In the genomic region with DNA sequence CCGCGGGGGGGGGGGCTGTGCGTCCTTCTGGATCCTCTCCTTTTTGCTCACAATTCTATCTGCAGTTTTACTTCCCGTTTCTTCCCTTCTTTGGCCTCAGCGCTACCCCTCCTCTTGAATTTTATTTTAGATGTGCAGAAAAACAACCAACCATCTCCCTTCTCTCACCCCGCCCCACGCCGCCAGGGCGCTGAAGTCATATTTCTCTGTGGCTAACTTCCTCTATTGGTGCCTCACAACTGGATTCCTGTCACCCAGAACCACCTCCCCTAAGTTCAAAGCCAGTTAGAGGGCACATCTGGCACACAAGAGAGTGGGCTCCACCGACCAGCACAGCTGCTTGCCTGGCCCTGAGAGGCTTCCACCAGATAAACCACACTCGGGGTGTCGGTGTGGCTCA, we compare ENCODE assay signal across 9 mouse cellular contexts. TPM values are rescaled to one million over a fixed set of nuclear protein-coding genes. Genes with fewer than 3 reads are reported as not detected.
DNase-seq lines count a peak whose midpoint lies in the region; ATAC-seq lines count a peak whose summit lies in the region.
"Had no signal": no experiment of that assay in that cellular context is flagged by ENCODE, and none has a peak within 500 bp of the region (broad histone marks: within the 10 kb centered on the region; RNA-seq: fewer than 3 reads in every experiment).

No protein-coding gene starts in this region.

- ATAC-seq in megakaryocyte progenitor cell, adult 5-6 weeks (replicated peaks; ENCODE audit: poor library complexity): peak; percentile 54
- ATAC-seq: Patski had no signal

- DNase-seq in embryo, embryonic 10 days (ENCODE audit: low spot score): peak; percentile 16
- DNase-seq in embryo, embryonic 9.5 days (ENCODE audit: extremely low spot score): no peak
- peak; percentile 15 for DNase-seq in NIH3T3 (ENCODE audit: low read depth)
- DNase-seq in heart, adult 18-20 months: peak; percentile 78 to 84
- peak; percentile 20 to 49 for DNase-seq in kidney, postnatal 36 days
- peak; percentile 83 for DNase-seq in thymus, postnatal 4 days
- DNase-seq in testis, postnatal 14 days (ENCODE audit: low spot score): no peak

RNA-seq across cellular contexts. Expression of gene Gm11084, which starts 16.5 kb away (rescaled TPM):
- total RNA-seq in heart, adult 18-20 months (2021): not detected
- total RNA-seq in megakaryocyte progenitor cell, adult 5-6 weeks (2015): not detected in 2 replicates
- not detected in 2 replicates for total RNA-seq in megakaryocyte progenitor cell, adult 5-6 weeks (2017)

RNA-seq across cellular contexts. Expression of gene Sp3, which starts 22.8 kb away (rescaled TPM):
- total RNA-seq in heart, adult 18-20 months (2021): 10 to 100 TPM; 27.9 to 32.9 TPM
- total RNA-seq in megakaryocyte progenitor cell, adult 5-6 weeks (2015): 108 and 111 TPM in 2 replicates
- 109 and 114 TPM in 2 replicates for total RNA-seq in megakaryocyte progenitor cell, adult 5-6 weeks (2017)

Comparison
In these comparisons a context has a peak if more than half of its experiments do, and no peak if none do; other contexts are left out.
1. DNase-seq: peak in embryo, embryonic 10 days (single experiment), NIH3T3 (single experiment), heart, adult 18-20 months (2 of 2), kidney, postnatal 36 days (2 of 2) and thymus, postnatal 4 days (single experiment); none in embryo, embryonic 9.5 days (single experiment) and testis, postnatal 14 days (single experiment).